Mouse (Mus musculus) lung, adult 18-20 months (tissue): ENCODE data around the gene Tmem123.

Experiments used
- DNase-seq, 2 experiments: peaks; one replicate each; pipeline ENCODE4 v3.0.0; 2022; ENCODE audit warnings: mixed read lengths in 2 of 2

Gene Tmem123

DNA sequence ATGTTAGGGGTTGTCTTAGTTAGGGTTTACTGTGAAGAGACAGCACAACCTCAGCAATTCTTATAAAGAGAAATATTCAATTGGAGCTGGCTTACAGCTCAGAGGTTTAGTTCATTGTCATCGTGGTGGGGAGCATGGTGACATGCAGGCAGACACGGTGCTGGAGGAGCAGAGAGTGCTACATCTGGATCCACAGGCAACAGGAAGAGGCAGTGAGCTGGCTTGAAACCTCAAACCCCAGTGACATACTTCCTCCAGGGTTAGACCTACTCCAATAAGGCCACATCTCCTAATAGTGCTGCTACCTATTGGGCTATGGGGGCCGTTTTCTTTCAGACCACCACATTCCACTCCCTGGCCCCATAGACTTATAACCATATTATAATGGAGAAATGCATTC lies 12.1 kb downstream of the Tmem123 start:
- no peak for DNase-seq

DNA sequence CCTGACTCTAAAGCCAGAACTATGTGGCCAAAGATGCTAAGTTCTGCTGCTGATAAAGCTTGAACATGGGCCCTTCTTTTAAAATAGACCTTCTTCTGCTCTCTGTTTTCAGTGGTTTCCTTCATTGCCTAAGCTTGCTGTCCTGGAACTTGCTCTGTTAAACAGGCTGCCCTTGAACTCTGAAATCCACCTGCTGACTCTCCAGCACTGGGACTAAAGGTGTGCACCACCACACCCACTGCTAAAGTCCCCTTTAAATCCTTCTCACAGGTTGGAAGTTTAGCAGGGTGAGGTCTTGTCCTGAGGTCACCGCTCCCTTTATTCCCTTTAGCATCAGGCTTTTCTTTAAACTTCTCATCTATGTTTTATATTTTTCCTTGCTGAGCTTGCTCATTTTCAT lies 13.1 kb downstream of the Tmem123 start:
- no peak for DNase-seq

DNA sequence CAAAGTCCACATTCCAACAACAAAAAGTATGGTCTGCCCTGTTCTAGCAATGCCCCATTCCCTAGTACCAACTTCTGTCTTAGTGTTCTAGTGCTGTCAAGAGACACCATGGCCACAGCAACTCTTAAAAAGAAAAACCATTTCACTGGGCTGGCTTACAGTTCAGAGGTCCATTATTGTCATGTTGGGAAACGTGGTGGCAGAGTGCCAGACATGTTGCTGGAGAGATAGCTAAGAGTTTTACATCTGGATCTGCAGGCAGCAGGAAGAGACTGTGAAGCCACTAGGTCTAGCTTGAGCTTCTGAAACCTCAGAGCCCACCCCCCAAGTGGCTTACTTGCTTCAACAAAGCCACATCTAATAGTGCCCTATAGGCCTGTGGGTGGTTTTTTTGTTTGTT lies 13.8 kb downstream of the Tmem123 start:
- no peak for DNase-seq

GRCm38 (mm10) chr9:7778771-7779170 lies 14.9 kb downstream of the Tmem123 start:
- no peak for DNase-seq

- DNase-seq: no peak
These were observed 15.9 kb downstream of the Tmem123 start for GRCm38 (mm10) chr9:7779786-7780185.

DNA sequence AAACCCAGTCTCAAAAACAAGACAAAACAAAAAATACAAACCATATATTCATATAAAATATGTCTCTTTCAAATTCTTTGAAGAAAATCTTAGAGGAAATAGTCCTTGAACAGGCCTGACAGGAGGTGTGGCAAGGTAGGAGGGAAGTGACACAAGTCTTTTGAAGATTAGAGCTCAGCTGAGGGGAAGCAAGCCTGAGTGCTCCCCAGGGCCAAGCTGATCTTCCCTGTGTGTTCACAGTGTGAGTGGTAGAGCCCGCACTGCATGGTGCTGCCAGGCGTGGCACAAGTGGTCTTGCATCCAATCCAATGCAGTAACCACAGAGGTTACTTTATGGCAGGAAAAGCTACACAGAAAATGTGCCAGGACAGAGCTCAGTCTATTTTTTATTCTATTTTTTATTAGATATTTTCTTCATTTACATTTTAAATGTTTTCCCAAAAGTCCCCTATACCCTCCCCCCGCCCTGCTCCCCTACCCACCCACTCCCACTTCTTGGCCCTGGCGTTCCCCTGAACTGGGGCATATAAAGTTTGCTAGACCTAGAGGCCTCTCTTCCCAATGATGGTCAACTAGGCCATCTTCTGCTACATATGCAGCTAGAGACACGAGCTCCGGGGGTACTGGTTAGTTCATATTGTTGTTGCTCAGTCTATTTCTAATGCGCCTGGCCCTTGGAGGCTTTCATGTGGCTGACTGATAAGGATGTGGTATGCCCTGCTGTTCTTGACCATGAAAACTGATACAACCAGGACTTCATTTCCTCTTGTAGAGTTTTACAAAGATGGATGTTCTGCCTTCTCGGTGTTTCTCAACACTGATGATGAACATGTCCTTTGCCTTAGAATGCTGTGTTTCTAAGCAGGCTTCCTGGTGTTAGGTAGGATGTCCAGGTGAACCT lies 16.7 kb downstream of the Tmem123 start:
- DNase-seq: no peak

DNA sequence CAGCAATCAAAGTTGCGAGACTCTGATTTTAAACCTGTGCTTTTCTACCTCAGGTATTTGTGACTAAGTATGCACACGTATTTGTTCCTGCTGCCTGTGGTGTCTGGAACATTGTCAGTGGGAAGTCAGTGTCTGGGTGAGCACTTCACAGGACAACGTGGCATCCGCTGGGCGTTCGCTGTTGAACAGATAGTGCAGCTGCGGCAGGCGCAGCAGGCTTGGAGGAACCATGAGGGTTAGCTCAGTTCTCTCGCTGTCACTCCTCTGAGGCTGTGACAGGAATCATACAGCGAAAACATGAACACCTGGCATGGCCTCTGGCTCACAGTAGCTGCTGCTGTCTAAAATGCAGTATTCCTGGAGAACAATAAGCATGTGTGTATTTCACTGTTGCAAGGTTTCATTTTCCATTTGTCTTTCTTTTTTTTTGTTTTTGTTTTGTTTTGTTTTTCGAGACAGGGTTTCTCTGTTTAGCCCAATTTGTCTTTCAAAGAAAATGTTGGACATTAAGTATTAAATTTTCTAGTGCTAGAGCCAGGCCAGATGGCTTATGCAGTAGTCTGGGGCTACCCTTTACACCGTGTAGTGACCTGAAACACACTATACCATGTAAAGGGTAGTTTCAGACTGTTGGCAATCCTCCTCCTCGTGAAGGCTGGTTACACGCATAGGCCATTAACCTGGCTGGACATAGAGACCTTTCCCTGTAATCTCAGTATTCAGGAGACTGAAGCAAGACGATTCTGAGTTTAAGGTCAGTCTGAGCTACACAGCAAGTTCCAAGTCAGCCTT lies 20.2 kb downstream of the Tmem123 start:
- no peak for DNase-seq

DNA sequence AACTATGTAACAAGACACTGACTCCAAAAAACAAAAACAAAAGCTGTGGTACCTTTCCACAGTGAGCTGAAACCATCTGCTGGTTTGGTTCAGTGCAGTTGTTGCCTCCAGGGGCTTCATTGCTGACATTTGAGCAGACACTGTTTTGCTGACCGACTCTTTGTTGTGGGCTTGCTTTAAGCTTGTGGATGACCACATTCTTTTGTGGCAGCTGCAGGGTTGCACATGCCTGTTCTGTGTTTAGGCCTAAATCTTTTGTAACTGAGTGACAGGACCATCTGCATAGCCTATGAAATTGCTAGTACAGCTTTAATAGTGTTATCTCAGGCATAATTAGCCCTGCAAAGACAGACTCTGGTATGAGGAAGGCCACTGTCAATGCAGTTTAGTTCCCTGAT lies 20.8 kb downstream of the Tmem123 start:
- DNase-seq: no peak

GRCm38 (mm10) chr9:7785396-7785795 lies 21.6 kb downstream of the Tmem123 start:
- DNase-seq: peak in 1 of 2 experiments; percentile 23

- no peak for DNase-seq
These were observed 22.2 kb downstream of the Tmem123 start for GRCm38 (mm10) chr9:7786086-7786485.

DNA sequence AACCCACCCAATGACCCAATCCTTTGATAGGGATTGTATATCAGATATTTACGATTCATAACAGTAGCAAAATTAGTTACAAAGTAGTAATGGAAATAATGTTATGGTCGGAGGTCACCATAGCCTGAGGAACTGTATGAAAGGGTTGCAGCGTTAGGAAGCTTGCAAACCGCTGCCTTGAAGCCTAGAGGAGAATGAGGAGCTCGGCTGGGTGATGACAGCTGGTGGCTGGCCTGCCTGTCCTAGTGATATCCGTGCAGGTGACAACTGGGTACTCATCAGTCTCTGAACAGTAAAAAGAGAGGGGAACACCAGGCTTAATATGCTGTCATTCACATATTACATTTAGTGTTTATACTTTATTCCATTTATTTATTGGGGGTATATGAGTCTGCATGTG lies 24.6 kb downstream of the Tmem123 start:
- no peak for DNase-seq

DNA sequence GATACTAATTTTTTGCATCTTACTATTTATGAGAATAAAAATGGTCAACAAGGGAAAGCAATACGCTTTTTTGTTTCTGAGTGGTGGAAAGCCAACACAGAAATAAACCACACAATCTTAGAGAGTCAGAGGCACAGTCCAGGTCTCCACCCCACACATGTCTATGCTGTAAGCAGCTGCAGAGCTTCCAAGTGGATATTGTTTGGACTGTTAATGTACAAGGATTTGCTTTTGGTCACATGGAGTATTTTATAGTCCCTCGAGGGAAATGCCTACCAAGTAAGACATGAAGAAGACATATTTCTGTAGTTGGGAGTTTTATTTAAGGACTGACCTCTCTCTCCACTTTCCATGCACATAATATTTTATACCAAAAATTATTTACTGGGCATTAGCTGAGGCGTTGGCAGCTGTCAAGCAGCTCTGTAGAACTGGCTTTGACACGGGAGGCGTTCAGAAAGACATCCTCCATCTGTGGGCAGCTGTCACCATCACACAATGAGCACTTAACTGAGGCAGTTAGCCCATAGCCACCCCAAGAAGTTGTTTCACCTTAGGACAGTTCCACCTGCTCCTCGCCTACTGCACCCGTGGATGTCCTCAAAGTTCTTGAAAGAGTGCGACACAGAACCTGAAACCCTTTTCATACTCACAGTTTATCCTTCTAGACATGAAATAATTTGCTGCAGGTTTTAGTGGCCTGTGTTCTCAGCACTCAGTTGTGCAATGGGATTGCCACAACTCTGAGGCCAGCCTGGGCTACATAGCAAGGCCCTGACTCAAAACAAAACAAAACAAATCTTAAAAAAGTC lies 26.1 kb downstream of the Tmem123 start:
- no peak for DNase-seq

- DNase-seq: no peak
These were observed 26.8 kb downstream of the Tmem123 start for GRCm38 (mm10) chr9:7790580-7791084.

DNA sequence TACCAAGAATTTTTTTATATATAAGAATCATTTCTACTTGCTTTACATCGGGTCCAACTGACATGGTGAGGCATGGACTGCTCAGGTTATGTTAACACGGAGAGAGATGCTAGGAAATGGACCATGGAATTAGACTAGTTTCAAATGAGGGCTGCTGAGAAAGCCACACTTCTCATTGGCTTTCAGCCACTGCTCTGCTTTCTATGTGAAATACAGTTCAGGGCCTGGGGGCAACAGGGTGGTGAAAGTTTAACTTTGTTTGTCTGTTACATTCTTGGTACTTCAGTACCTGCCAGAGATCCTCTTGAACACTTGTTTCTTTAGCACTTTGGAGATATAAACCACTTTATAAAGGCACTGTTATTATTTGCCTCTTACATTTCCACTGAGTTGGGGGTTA lies 29.7 kb downstream of the Tmem123 start:
- no peak for DNase-seq

GRCm38 (mm10) chr9:7795581-7795980 lies 31.7 kb downstream of the Tmem123 start:
- no peak for DNase-seq

GRCm38 (mm10) chr9:7796129-7796864 lies 32.5 kb downstream of the Tmem123 start:
- DNase-seq: no peak

GRCm38 (mm10) chr9:7797542-7797941 lies 33.7 kb downstream of the Tmem123 start:
- DNase-seq: no peak

GRCm38 (mm10) chr9:7798555-7798954 lies 34.7 kb downstream of the Tmem123 start:
- no peak for DNase-seq

GRCm38 (mm10) chr9:7805101-7805506 lies 41.3 kb downstream of the Tmem123 start:
- no peak for DNase-seq

GRCm38 (mm10) chr9:7822758-7823157 lies 58.9 kb downstream of the Tmem123 start:
- no peak for DNase-seq

DNA sequence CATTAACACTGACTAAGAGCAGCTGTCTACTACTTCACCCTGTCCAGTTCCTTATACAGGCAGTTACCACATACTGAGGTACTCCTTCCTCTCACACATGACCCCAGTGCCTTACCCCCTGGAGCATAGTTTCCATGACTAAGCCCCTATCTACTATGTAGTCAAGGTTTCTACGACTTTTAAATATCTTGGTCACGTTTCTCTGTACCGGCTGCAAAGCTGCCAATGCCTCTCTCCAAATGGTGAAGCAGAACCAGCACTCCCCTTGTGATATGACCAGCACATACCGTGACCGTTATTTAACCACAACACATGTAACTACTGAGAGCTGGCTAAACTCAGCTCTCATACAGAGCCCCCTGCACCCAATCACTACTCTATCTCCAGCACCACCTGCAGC lies 61.1 kb downstream of the Tmem123 start:
- DNase-seq: no peak

GRCm38 (mm10) chr9:7828706-7829105 lies 64.9 kb downstream of the Tmem123 start:
- no peak for DNase-seq
